Mouse (Mus musculus): ENCODE measurements around the gene Brpf3.
A peak's percentile ranks its signal among the peaks of the same experiment; 100 is the strongest.

Gene Brpf3

GRCm38 (mm10) chr17:28800671-28801412 is at the start of gene Brpf3:
Gene Brpf3, plus strand, starts transcription at chr17:28801090.
- DNase-seq, result peak; percentile 83 to 85

GRCm38 (mm10) chr17:28756447-28756846 is 44.4 kb upstream of the Brpf3 start:
- DNase-seq, result no peak

GRCm38 (mm10) chr17:28757470-28757869 is 43.4 kb upstream of the Brpf3 start:
- DNase-seq, result no peak

- no peak for DNase-seq
These were observed 40.1 kb upstream of the Brpf3 start for GRCm38 (mm10) chr17:28760736-28761312.

GRCm38 (mm10) chr17:28761871-28762270 is 39.0 kb upstream of the Brpf3 start:
- DNase-seq, result peak; percentile 87 to 88

GRCm38 (mm10) chr17:28766203-28766602 is 34.7 kb upstream of the Brpf3 start:
- no peak for DNase-seq

GRCm38 (mm10) chr17:28766781-28767515 is 33.9 kb upstream of the Brpf3 start:
- DNase-seq, result no peak

GRCm38 (mm10) chr17:28769121-28769874 is 31.6 kb upstream of the Brpf3 start, which contains the start of gene Mapk13:
Gene Mapk13, plus strand, starts transcription at chr17:28769297.
- DNase-seq, result peak; percentile 16 to 26

- peak in 1 of 2 experiments; percentile 6 for DNase-seq
These were observed 30.9 kb upstream of the Brpf3 start for GRCm38 (mm10) chr17:28769875-28770421.

GRCm38 (mm10) chr17:28771289-28771688 is 29.6 kb upstream of the Brpf3 start:
- DNase-seq, result no peak

- DNase-seq, result peak; percentile 38 to 39
These were observed 26.6 kb upstream of the Brpf3 start for GRCm38 (mm10) chr17:28774303-28774702.

- DNase-seq, result no peak
These were observed 25.7 kb upstream of the Brpf3 start for GRCm38 (mm10) chr17:28775161-28775560.

GRCm38 (mm10) chr17:28776817-28777216 is 24.1 kb upstream of the Brpf3 start:
- DNase-seq, result no peak

GRCm38 (mm10) chr17:28777231-28778005 is 23.5 kb upstream of the Brpf3 start:
- DNase-seq, result no peak

GRCm38 (mm10) chr17:28779735-28780134 is 21.2 kb upstream of the Brpf3 start:
- no peak for DNase-seq

GRCm38 (mm10) chr17:28780836-28781235 is 20.1 kb upstream of the Brpf3 start:
- DNase-seq, result no peak

GRCm38 (mm10) chr17:28781290-28782045 is 19.4 kb upstream of the Brpf3 start:
- no peak for DNase-seq

- no peak for DNase-seq
These were observed 15.9 kb upstream of the Brpf3 start for GRCm38 (mm10) chr17:28785036-28785435.

- no peak for DNase-seq
These were observed 13.4 kb upstream of the Brpf3 start for GRCm38 (mm10) chr17:28787507-28787906.

- no peak for DNase-seq
These were observed 3.9 kb upstream of the Brpf3 start for GRCm38 (mm10) chr17:28797031-28797430.
